Mouse (Mus musculus) CD4-positive naive resting alpha-beta T cell, adult 57 days (primary cell): ENCODE results near the gene Maml1. TPM values are rescaled to one million over a fixed set of nuclear protein-coding genes. Genes with fewer than 3 reads are reported as not detected.

Source experiments
- total RNA-seq: library from RNA; stranded (reverse); gene quantifications from one replicate; pipeline ENCODE4 v1.2.4, GENCODE M21; 2023

Gene Maml1
- total RNA-seq, result 44.9 TPM

DNA sequence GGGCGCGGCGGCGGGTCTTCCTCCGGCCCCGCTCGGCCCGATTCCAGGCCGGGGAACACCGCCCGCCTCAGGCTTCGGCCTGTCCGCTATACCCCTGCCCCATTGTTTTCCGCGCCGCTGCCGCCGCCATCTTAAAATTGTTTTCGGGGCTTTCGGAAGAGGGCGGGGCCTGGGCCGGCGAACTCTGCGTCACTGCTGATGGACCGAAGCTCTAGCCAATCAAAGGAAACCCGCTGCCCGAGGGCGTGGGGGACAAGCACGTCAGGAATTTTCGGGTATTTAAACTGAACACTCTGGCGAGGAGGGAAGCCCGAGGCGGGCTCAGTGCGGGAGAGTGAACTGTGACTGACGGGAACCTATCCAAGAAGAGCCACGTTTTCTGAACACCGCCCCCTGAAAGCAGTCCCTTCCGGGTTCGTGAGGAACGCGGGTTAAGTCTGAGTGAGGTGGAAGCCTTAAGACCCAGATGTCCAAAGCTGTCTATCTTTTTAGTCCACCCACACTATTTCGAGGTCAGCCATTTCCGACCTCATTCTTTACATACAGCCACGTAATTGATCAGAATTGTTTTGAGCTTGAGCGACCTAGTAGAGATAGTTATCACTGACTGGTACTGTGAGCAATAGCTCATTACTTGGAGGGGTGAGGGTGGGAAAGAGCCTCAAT lies at the start of gene Maml1:
Gene Maml1, minus strand, starts transcription at position 122 of the 666 bp plus-strand sequence.

DNA sequence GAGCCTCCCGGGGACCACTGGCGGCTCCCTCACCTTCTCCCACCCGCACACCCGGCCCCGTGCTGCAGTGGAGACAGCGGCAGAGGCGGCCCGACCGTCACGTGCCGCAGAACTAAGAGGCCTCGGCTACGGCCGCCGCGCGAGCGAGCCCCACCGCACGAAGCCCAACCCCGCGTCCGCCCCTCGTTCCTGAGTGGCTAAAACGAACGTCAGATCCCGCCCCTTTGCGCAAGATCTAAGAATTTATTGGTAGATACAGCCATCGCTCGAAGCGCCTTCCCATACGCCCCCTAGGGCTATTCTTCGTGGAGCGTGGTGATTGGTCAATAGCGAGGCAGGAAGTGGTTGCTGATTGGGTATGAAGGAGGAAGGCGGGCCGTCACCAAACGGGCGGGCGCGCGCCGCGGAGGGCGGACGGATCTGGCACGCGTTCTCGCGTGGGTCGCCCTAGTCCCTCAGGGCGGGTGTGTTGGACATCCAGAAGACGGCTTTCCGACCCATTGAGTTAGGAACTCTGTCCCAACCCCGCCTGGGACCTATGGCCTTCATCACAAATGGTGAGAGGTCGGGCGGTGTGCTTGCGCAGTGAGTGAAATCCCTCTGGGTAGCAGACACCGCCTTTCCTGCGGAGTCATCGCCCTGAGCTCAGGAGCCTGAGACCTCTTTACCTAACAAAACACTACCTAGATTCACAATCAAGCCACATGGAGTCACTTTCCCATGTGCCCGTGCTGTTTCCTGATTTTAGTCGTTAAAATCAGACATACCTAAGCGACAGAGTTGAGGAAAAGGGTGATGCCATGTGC lies 33.6 kb upstream of the Maml1 start, which contains the start of gene Canx:
Gene Canx, minus strand, starts transcription at position 178 of the 806 bp plus-strand sequence.

DNA sequence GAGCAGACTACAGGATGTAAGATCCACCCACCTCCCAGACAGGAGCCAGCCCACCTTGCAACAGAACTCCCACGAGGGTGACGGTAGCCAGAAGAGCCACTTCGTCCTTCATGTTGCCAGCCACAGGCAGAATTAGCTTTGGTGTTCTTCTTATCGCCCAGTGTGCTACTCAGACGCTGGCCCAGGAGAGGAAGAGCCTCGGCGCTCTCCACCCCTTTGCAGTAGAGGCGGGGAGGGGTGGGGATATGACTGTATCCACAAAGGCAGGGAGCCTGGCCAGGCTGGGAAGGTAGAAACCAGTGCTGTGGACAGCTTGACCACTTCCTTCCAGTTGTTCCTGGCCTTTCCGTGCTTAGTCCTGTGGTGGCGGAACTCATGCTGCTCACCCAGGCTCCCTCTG lies 53.8 kb downstream of the Maml1 start, which contains the start of gene Ltc4s:
Gene Ltc4s, minus strand, starts transcription at position 293 of the 400 bp plus-strand sequence.

DNA sequence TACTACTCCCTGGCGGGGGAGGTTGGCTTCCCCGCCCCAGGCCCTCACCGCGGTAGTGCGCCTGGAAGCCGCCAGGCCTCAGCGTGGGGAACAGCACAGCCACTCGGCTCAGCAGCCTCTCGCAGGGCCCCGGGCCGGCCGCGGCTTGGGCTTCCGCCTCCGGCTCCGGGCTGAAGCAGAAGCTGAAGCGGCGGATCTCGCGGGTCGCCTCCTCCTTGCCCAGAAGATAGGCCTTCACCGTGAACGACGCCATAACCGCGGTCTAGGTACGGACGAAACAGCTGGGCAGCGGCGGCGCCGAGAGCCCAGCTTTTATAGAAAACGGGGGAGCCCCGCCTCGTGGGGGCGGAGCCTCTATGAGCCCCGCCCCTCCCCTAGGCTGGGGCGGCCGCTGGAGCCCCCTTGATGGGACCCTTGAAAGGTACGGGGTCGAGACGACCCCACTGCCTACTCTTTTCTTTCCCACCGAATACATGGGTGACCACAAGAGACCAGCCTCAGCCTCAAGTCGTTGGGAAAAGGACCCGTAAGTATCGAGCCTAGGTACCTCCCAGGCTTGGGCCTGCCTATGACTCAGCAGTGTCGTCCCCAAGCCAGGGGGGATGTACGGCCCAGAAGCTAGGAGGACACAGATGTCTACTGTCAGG lies 81.5 kb downstream of the Maml1 start, which contains the start of the genes Sqstm1 and Mgat4b:
Gene Sqstm1, minus strand, starts transcription at position 323 of the 647 bp plus-strand sequence.
Gene Mgat4b, plus strand, starts transcription at position 386 of the 647 bp plus-strand sequence.

Other genes starting within 250 kb of the Maml1 start
- 68.4 TPM for gene Tbc1d9b, start 160.9 kb downstream of the Maml1 start, total RNA-seq
- 3.6 TPM for gene Mrnip, start 117.9 kb downstream of the Maml1 start, total RNA-seq
- 452 TPM for gene Sqstm1, start 81.5 kb downstream of the Maml1 start, total RNA-seq
- 5.0 TPM for gene Mgat4b, start 81.4 kb downstream of the Maml1 start, total RNA-seq
- not detected for gene Ltc4s, start 53.7 kb downstream of the Maml1 start, total RNA-seq
- 163 TPM for gene Canx, start 33.4 kb upstream of the Maml1 start, total RNA-seq
- gene Cby3, start 62.2 kb upstream of the Maml1 start, total RNA-seq, result not detected
- 1,093 TPM for gene Hnrnph1, start 84.7 kb upstream of the Maml1 start, total RNA-seq
- 20.9 TPM for gene Rufy1, start 138.8 kb upstream of the Maml1 start, total RNA-seq